Mouse (Mus musculus): ENCODE results near the gene Lyar. TPM values are rescaled to one million over a fixed set of nuclear protein-coding genes. Genes with fewer than 3 reads are reported as not detected.

The Lyar gene
- polyA plus RNA-seq, 1 experiment from 2014 or later = 47.7 TPM

DNA sequence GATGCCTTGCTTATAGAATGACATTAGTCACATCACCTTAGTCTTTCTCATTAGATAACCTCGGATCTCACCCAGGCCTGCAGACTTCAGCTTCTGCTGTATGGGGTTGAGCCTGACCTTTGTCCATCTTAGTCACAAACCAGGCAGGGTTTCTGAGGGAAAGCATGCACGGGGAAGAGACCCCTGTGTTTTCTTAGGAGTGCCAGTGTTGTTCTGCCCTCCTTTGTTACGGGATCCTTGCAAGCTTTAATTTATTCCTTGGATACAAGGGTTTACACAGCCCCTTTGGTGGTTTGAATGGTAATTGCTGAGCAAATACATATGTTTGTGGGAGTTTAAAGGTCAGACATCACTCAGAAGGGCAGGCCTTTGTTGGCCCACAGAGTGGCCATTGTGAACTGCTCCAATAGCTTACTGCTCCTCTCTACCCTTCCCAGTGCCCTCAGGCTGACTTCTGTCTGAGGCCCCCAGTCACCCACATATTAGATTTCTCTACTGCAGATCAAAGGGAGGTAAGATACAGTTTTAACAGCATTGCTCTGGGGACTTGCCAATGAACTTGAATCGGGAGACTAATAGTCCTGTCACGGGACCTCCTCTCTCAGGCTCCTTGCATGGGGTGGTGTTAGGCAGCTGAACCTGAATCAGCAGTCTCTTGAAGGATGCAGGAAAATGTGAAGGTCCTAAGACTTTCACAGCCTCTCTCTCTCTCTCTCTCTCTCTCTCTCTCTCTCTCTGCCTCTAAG lies 20.6 kb downstream of the Lyar start:
- H3K9ac ChIP-seq (replicated peaks; ENCODE audit: low read depth, low read length) = no peak overlapping the region
- no peak overlapping the region for H3K4me3 ChIP-seq (replicated peaks; ENCODE audit: low read length)
- H3K27ac ChIP-seq (ENCODE audit: low read length) = no peak overlapping the region
- H3K27me3 ChIP-seq (replicated peaks; ENCODE audit: control insufficient read depth, insufficient read depth, low read length) = no peaks in the 10 kb centered on the region
- no peaks in the 10 kb centered on the region for H3K4me1 ChIP-seq (replicated peaks; ENCODE audit: control insufficient read depth, insufficient read depth, low read length)
- no peak for ATAC-seq
- no peaks in the 10 kb centered on the region for H3K36me3 ChIP-seq (ENCODE audit: control insufficient read depth, insufficient read depth)
- H3K9me3 ChIP-seq (ENCODE audit: control insufficient read depth, low read length) = no peaks in the 10 kb centered on the region
- H3K4me2 ChIP-seq (ENCODE audit: low read length) = no peak overlapping the region
- WGBS = 22% methylated on average over 5 of the region's 5 CpGs

DNA sequence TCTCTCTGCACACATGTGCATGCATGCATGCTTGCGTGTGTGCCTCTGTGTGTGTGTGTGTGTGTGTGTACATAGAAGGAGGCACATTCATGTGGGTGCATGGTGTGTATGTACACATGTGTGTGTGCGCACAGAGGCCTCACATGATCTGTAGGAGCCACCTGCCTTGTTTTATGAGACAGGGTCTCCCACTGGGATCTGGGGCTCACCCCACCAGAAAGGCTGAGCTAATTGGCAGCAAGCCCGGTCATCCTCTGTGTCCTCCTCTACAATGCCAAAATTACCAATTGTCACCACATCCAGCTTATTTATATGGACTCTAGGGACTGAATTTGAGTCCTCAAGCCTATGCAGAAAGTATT lies 21.2 kb downstream of the Lyar start:
- no peak overlapping the region for H3K4me3 ChIP-seq (replicated peaks; ENCODE audit: low read length)
- H3K9me3 ChIP-seq (ENCODE audit: control insufficient read depth, low read length) = no peaks in the 10 kb centered on the region
- no peaks in the 10 kb centered on the region for H3K4me1 ChIP-seq (replicated peaks; ENCODE audit: control insufficient read depth, insufficient read depth, low read length)
- H3K27me3 ChIP-seq (replicated peaks; ENCODE audit: control insufficient read depth, insufficient read depth, low read length) = no peaks in the 10 kb centered on the region
- no peak overlapping the region for H3K9ac ChIP-seq (replicated peaks; ENCODE audit: low read depth, low read length)
- H3K36me3 ChIP-seq (ENCODE audit: control insufficient read depth, insufficient read depth) = no peaks in the 10 kb centered on the region
- 79% methylated on average over 3 of the region's 3 CpGs for WGBS
- no peak overlapping the region for H3K27ac ChIP-seq (ENCODE audit: low read length)
- H3K4me2 ChIP-seq (ENCODE audit: low read length) = no peak overlapping the region
- no peak for ATAC-seq

DNA sequence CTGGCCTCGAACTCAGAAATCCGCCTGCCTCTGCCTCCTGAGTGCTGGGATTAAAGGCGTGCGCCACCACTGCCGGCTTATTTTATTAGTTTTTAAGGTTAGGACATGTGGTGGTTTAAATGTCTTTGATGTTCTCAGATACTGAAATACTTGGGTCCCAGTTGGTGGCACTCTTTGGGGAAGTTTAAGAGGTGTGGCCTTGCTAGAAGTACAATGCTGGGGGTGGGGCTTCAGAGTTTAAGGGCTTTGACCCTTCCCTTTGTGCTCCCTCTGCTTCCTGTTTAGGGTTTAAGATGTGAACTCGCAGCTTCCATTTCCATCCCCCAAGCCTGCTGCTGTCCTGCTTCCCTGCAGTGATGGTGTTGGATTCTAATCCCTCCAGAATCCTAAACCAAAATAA lies 21.7 kb downstream of the Lyar start:
- 84% methylated on average over 6 of the region's 6 CpGs for WGBS
- ATAC-seq = no peak

DNA sequence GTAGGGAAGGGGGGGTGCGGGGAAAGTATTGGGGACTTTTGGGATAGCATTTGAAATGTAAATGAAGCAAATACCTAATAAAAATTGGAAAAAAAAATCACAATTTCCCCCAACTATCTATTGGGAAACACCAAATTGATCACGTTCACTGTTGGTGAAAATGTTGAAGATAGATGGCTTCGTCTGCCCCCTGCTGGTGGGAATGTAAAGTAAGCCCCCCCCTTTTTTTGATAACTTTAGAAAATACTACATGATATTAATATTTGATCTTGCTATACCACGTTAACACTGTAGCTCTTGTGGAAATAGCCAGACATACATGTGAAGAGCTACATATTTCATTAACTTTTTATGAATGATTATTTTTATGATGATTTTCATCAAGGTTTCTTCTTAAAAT lies 34.9 kb downstream of the Lyar start:
- 53% methylated on average over 4 of the region's 4 CpGs for WGBS
- H3K9me3 ChIP-seq (ENCODE audit: control insufficient read depth, low read length) = no peaks in the 10 kb centered on the region
- H3K27me3 ChIP-seq (replicated peaks; ENCODE audit: control insufficient read depth, insufficient read depth, low read length) = no peaks in the 10 kb centered on the region
- H3K4me2 ChIP-seq (ENCODE audit: low read length) = no peak overlapping the region
- no peak for ATAC-seq
- no peak overlapping the region for H3K9ac ChIP-seq (replicated peaks; ENCODE audit: low read depth, low read length)
- H3K4me3 ChIP-seq (replicated peaks; ENCODE audit: low read length) = no peak overlapping the region
- H3K27ac ChIP-seq (ENCODE audit: low read length) = no peak overlapping the region
- no peaks in the 10 kb centered on the region for H3K4me1 ChIP-seq (replicated peaks; ENCODE audit: control insufficient read depth, insufficient read depth, low read length)
- H3K36me3 ChIP-seq (ENCODE audit: control insufficient read depth, insufficient read depth) = no peaks in the 10 kb centered on the region

More for the DNA sequence above, 21.7 kb downstream of the Lyar start:
- no peaks in the 10 kb centered on the region for H3K36me3 ChIP-seq (ENCODE audit: control insufficient read depth, insufficient read depth)
- no peaks in the 10 kb centered on the region for H3K4me1 ChIP-seq (replicated peaks; ENCODE audit: control insufficient read depth, insufficient read depth, low read length)
- H3K4me3 ChIP-seq (replicated peaks; ENCODE audit: low read length) = no peak overlapping the region
- no peak overlapping the region for H3K9ac ChIP-seq (replicated peaks; ENCODE audit: low read depth, low read length)
- H3K9me3 ChIP-seq (ENCODE audit: control insufficient read depth, low read length) = no peaks in the 10 kb centered on the region
- no peak overlapping the region for H3K27ac ChIP-seq (ENCODE audit: low read length)
- H3K4me2 ChIP-seq (ENCODE audit: low read length) = no peak overlapping the region
- no peaks in the 10 kb centered on the region for H3K27me3 ChIP-seq (replicated peaks; ENCODE audit: control insufficient read depth, insufficient read depth, low read length)

- H3K36me3 ChIP-seq (ENCODE audit: control insufficient read depth, insufficient read depth) = no peaks in the 10 kb centered on the region
- no peak overlapping the region for H3K27ac ChIP-seq (ENCODE audit: low read length)
- ATAC-seq = no peak
- H3K4me3 ChIP-seq (replicated peaks; ENCODE audit: low read length) = no peak overlapping the region
- H3K4me2 ChIP-seq (ENCODE audit: low read length) = no peak overlapping the region
- no peaks in the 10 kb centered on the region for H3K9me3 ChIP-seq (ENCODE audit: control insufficient read depth, low read length)
- H3K9ac ChIP-seq (replicated peaks; ENCODE audit: low read depth, low read length) = no peak overlapping the region
- WGBS = 89% methylated on average over 3 of the region's 3 CpGs
- no peaks in the 10 kb centered on the region for H3K27me3 ChIP-seq (replicated peaks; ENCODE audit: control insufficient read depth, insufficient read depth, low read length)
- no peaks in the 10 kb centered on the region for H3K4me1 ChIP-seq (replicated peaks; ENCODE audit: control insufficient read depth, insufficient read depth, low read length)
Measured at GRCm38 (mm10) chr5:38255644-38256043, 35.4 kb downstream of the Lyar start.

DNA sequence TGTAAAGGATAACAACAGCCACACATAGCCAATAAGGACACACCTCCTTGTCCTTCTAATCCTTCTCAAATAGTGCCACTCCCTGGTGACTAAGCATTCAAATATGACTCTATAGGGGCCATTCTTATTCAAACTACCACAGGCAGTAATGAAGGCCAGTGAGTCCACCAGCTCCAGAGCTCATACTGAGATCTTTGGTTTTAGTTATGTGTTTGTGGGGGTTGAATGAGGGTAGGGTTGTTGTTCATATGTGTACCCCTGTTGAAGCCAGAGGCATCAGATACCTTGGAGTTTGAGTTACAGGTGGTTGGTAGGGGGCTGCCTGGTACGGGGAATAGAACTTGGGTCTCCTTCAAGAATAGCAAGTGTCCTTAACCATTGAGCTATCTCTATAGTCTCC lies 36.3 kb downstream of the Lyar start:
- 95% methylated on average over 1 of the region's 1 CpGs for WGBS
- Histone ChIP-seq H3K9me3 (ENCODE audit: control insufficient read depth, low read length) (no peaks in the 10 kb centered on the region), H3K4me1 (replicated peaks; ENCODE audit: control insufficient read depth, insufficient read depth, low read length) (peaks cover 5% of the 10 kb centered on the region), H3K27ac (ENCODE audit: low read length) (no peak overlapping the region), H3K4me2 (ENCODE audit: low read length) (no peak overlapping the region), H3K9ac (replicated peaks; ENCODE audit: low read depth, low read length) (no peak overlapping the region), H3K36me3 (ENCODE audit: control insufficient read depth, insufficient read depth) (no peaks in the 10 kb centered on the region), H3K4me3 (replicated peaks; ENCODE audit: low read length) (no peak overlapping the region), H3K27me3 (replicated peaks; ENCODE audit: control insufficient read depth, insufficient read depth, low read length) (no peaks in the 10 kb centered on the region)
- no peak for ATAC-seq

DNA sequence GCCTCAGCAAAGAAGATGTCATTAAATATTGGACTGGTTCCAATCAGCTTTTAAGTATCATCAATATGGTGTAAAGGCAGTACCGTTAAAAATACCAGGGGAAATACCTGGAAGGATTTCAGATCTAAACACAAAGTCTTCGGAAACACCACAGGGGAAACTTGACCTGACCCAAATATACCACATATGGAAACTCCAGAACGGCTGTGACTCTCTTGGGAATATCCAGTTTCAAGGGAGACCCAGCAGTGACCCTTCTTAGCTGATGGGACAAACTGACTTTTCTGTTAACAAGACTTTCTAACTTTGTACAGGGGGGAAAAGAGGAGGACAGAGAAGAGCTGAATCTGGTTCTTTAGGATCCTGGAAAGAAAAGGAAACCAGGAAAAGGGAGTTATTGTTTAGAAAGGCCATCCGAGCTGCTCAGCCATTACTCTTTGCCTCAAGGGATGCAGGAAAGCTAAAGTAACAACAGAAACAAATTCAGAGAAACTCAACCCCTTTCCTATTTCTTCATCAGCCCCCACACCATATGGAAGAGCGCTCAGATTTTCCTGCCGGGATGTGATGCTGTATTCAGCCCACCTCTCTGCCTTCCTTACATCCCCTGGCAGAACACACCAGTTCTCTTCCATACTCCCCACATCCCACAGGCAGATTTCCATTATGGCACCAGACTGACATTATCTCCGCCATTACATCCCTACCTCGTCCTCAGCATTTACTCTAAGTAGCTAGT lies 37.9 kb downstream of the Lyar start:
- Histone ChIP-seq H3K4me3 (replicated peaks; ENCODE audit: low read length) (no peak overlapping the region), H3K27me3 (replicated peaks; ENCODE audit: control insufficient read depth, insufficient read depth, low read length) (no peaks in the 10 kb centered on the region), H3K4me2 (ENCODE audit: low read length) (no peak overlapping the region), H3K9me3 (ENCODE audit: control insufficient read depth, low read length) (no peaks in the 10 kb centered on the region), H3K27ac (ENCODE audit: low read length) (no peak overlapping the region), H3K36me3 (ENCODE audit: control insufficient read depth, insufficient read depth) (peaks cover 6% of the 10 kb centered on the region), H3K4me1 (replicated peaks; ENCODE audit: control insufficient read depth, insufficient read depth, low read length) (peaks cover 5% of the 10 kb centered on the region), H3K9ac (replicated peaks; ENCODE audit: low read depth, low read length) (no peak overlapping the region)
- ATAC-seq = no peak
- WGBS = 88% methylated on average over 8 of the region's 8 CpGs

- Histone ChIP-seq H3K27me3 (replicated peaks; ENCODE audit: control insufficient read depth, insufficient read depth, low read length) (no peaks in the 10 kb centered on the region), H3K9me3 (ENCODE audit: control insufficient read depth, low read length) (no peaks in the 10 kb centered on the region), H3K4me1 (replicated peaks; ENCODE audit: control insufficient read depth, insufficient read depth, low read length) (peaks cover 5% of the 10 kb centered on the region), H3K4me2 (ENCODE audit: low read length) (no peak overlapping the region), H3K36me3 (ENCODE audit: control insufficient read depth, insufficient read depth) (peaks cover 10% of the 10 kb centered on the region), H3K9ac (replicated peaks; ENCODE audit: low read depth, low read length) (no peak overlapping the region), H3K4me3 (replicated peaks; ENCODE audit: low read length) (no peak overlapping the region), H3K27ac (ENCODE audit: low read length) (no peak overlapping the region)
- 74% methylated on average over 5 of the region's 5 CpGs for WGBS
- no peak for ATAC-seq
Measured at GRCm38 (mm10) chr5:38258773-38259146, 38.5 kb downstream of the Lyar start.

- Histone ChIP-seq H3K27ac (ENCODE audit: low read length) (peak overlapping the region; percentile 74), H3K9ac (replicated peaks; ENCODE audit: low read depth, low read length) (peak overlapping the region; percentile 89), H3K4me1 (replicated peaks; ENCODE audit: control insufficient read depth, insufficient read depth, low read length) (peaks cover 5% of the 10 kb centered on the region), H3K4me2 (ENCODE audit: low read length) (peak overlapping the region; percentile 96), H3K4me3 (replicated peaks; ENCODE audit: low read length) (peak overlapping the region; percentile 96), H3K27me3 (replicated peaks; ENCODE audit: control insufficient read depth, insufficient read depth, low read length) (no peaks in the 10 kb centered on the region), H3K36me3 (ENCODE audit: control insufficient read depth, insufficient read depth) (peaks cover 16% of the 10 kb centered on the region), H3K9me3 (ENCODE audit: control insufficient read depth, low read length) (no peaks in the 10 kb centered on the region)
- peak; percentile 8; the same call in 1 of the 2 replicates for ATAC-seq
- 43% methylated on average over 9 of the region's 9 CpGs for WGBS
Measured at GRCm38 (mm10) chr5:38259455-38260106, 39.3 kb downstream of the Lyar start.
